Mouse (Mus musculus) bone marrow, adult 2 months (tissue): ENCODE measurements around the gene Lrrc26. TPM values are rescaled to one million over a fixed set of nuclear protein-coding genes. Genes with fewer than 3 reads are reported as not detected.

ENCODE experiments used
- H3K27ac ChIP-seq: fragments of 200-500 bp; 2 replicates; pipeline ENCODE4 v1.5.1; 2012; ENCODE audit warnings: low read depth, mild to moderate bottlenecking, control low read depth, inconsistent platforms, low read length; ENCODE audit not compliant: control insufficient read depth, poor library complexity, insufficient read depth
- H3K4me1 ChIP-seq: fragments of 200-500 bp; 2 replicates; pipeline ENCODE4 v1.6.1; 2011; ENCODE audit warnings: low read length; ENCODE audit not compliant: control insufficient read depth, insufficient read depth
- H3K4me3 ChIP-seq: fragments of 200-500 bp; replicated peaks from 2 replicates; pipeline ENCODE3; 2011; ENCODE audit warnings: mild to moderate bottlenecking, low read depth, low read length, control low read depth; ENCODE audit not compliant: control insufficient read depth
- CTCF ChIP-seq: fragments of 200-500 bp; IDR thresholded peaks from 2 replicates; pipeline ENCODE4 v1.5.1; 2011; ENCODE audit warnings: low read length, control low read depth; ENCODE audit not compliant: control insufficient read depth, insufficient read depth
- POLR2A ChIP-seq: fragments of 200-500 bp; IDR thresholded peaks from 2 replicates; pipeline ENCODE4 v1.6.1; 2011; ENCODE audit warnings: low read depth, mild to moderate bottlenecking, control low read depth, low read length, borderline replicate concordance; ENCODE audit not compliant: control insufficient read depth
- WGBS: fragments of 180-500 bp; shearing (Covaris S2); methylation state at CpG from one replicate; pipeline ENCODE4 v1.1.7; 2018; 5-methylcytosine and 5-hydroxymethylcytosine counted together
- polyA plus RNA-seq: library from polyadenylated mRNA; stranded (reverse); fragments of >200 nt; gene quantifications from 2 replicates; pipeline ENCODE4 v1.2.4, GENCODE M21; 2011; ENCODE audit warnings: low replicate concordance; ENCODE audit not compliant: missing spikeins, insufficient read depth, insufficient read length

Gene Lrrc26
- polyA plus RNA-seq, 1 experiment, result not detected

GRCm38 (mm10) chr2:25263623-25264285 lies 26.0 kb upstream of the Lrrc26 start:
- TF ChIP-seq CTCF (no peak), POLR2A (no peak)
- Histone ChIP-seq H3K27ac (no peak overlapping the region; the same call in 1 of the 2 replicates), H3K4me3 (peak overlapping the region; percentile 81), H3K4me1 (peaks cover 2% of the 10 kb centered on the region)
- 42% methylated on average over 12 of the region's 12 CpGs for WGBS

GRCm38 (mm10) chr2:25264286-25264660 lies 25.4 kb upstream of the Lrrc26 start:
- TF ChIP-seq CTCF (no peak), POLR2A (no peak)
- peaks cover 4% of the 10 kb centered on the region for H3K4me1 ChIP-seq
- H3K27ac ChIP-seq, result no peak overlapping the region
- WGBS, result 64% methylated on average over 5 of the region's 5 CpGs
- H3K4me3 ChIP-seq, result no peak overlapping the region

- Histone ChIP-seq H3K4me3 (no peak overlapping the region), H3K27ac (no peak overlapping the region), H3K4me1 (peaks cover 4% of the 10 kb centered on the region)
- WGBS, result 73% methylated on average over 3 of the region's 3 CpGs
- no peak for TF ChIP-seq CTCF
- no peak for TF ChIP-seq POLR2A
Measured at GRCm38 (mm10) chr2:25264851-25265250, 24.9 kb upstream of the Lrrc26 start.

- H3K4me3 ChIP-seq, result no peak overlapping the region
- TF ChIP-seq POLR2A (no peak), CTCF (no peak)
- peaks cover 4% of the 10 kb centered on the region for H3K4me1 ChIP-seq
- 38% methylated on average over 6 of the region's 6 CpGs for WGBS
- peak overlapping the region; percentile 31 for H3K27ac ChIP-seq
Measured at GRCm38 (mm10) chr2:25265897-25266656, 23.6 kb upstream of the Lrrc26 start.

- 58% methylated on average over 2 of the region's 2 CpGs for WGBS
- Histone ChIP-seq H3K4me3 (no peak overlapping the region), H3K27ac (no peak overlapping the region), H3K4me1 (peaks cover 5% of the 10 kb centered on the region)
- TF ChIP-seq CTCF (no peak), POLR2A (no peak)
Measured at GRCm38 (mm10) chr2:25266720-25267119, 23.0 kb upstream of the Lrrc26 start.

GRCm38 (mm10) chr2:25267241-25267640 lies 22.5 kb upstream of the Lrrc26 start:
- no peak overlapping the region for H3K27ac ChIP-seq
- H3K4me1 ChIP-seq, result peaks cover 5% of the 10 kb centered on the region
- TF ChIP-seq CTCF, result no peak
- no peak for TF ChIP-seq POLR2A
- no peak overlapping the region for H3K4me3 ChIP-seq

GRCm38 (mm10) chr2:25267746-25268309 lies 21.9 kb upstream of the Lrrc26 start:
- TF ChIP-seq POLR2A (no peak), CTCF (no peak)
- peaks cover 5% of the 10 kb centered on the region for H3K4me1 ChIP-seq
- no peak overlapping the region for H3K27ac ChIP-seq
- 82% methylated on average over 4 of the region's 4 CpGs for WGBS
- H3K4me3 ChIP-seq, result no peak overlapping the region

GRCm38 (mm10) chr2:25271827-25272511 lies 17.7 kb upstream of the Lrrc26 start, which contains the start of the genes Ssna1 and Anapc2:
TSS of gene Ssna1 (minus strand) at chr2:25272438.
TSS of gene Anapc2 (plus strand) at chr2:25272478.
- WGBS, result under 1% methylated on average over 55 of the region's 55 CpGs
- Histone ChIP-seq H3K4me1 (peaks cover 5% of the 10 kb centered on the region), H3K27ac (peak within 1 kb of the TSS; percentile 85), H3K4me3 (peak within 1 kb of the TSS; percentile 93)
- TF ChIP-seq POLR2A (peak; percentile 97), CTCF (peak; percentile 38; the same call in 1 of the 2 replicates)
